Mouse (Mus musculus) embryonic facial prominence, embryonic 14.5 days (tissue): Measurements from ENCODE around the gene Sfxn5. TPM values are rescaled to one million over a fixed set of nuclear protein-coding genes. Genes with fewer than 3 reads are reported as not detected.

Experiments used
- ATAC-seq: fragments of 200-750 bp; cut with Nextera tagmentation; 2 replicates; pipeline ENCODE4 v1.8.0; 2017; ENCODE audit warnings: low read depth, moderate number of reproducible peaks, moderate TSS enrichment
- DNase-seq: peaks from one replicate; pipeline ENCODE4 v3.0.0-alpha.2; 2015; ENCODE audit warnings: low spot score
- H3K27ac ChIP-seq: fragments of 300-500 bp; sonication (generic); replicated peaks from 2 replicates; pipeline ENCODE4 v1.5.1; 2014; ENCODE audit warnings: low read depth, mild to moderate bottlenecking, low read length, moderate library complexity
- H3K27me3 ChIP-seq: fragments of 300-500 bp; sonication (generic); replicated peaks from 2 replicates; pipeline ENCODE4 v1.6.1; 2014; ENCODE audit warnings: low read length; ENCODE audit not compliant: control insufficient read depth, insufficient read depth
- H3K36me3 ChIP-seq: fragments of 300-500 bp; sonication (generic); 2 replicates; pipeline ENCODE4 v1.6.1; 2014; ENCODE audit warnings: low read length, mixed read lengths; ENCODE audit not compliant: control insufficient read depth, insufficient read depth
- H3K4me1 ChIP-seq: fragments of 300-500 bp; sonication (generic); 2 replicates; pipeline ENCODE4 v1.6.1; 2014; ENCODE audit warnings: antibody characterized with exemption, low read length; ENCODE audit not compliant: control insufficient read depth, insufficient read depth
- H3K4me2 ChIP-seq: fragments of 300-500 bp; sonication (generic); 2 replicates; pipeline ENCODE4 v1.6.1; 2014; ENCODE audit warnings: low read depth, mild to moderate bottlenecking, low read length, moderate library complexity, mixed read lengths
- H3K4me3 ChIP-seq: fragments of 300-500 bp; sonication (generic); 2 replicates; pipeline ENCODE4 v1.5.1; 2014; ENCODE audit warnings: low read depth, mild to moderate bottlenecking, low read length
- H3K9ac ChIP-seq: fragments of 300-500 bp; sonication (generic); 2 replicates; pipeline ENCODE4 v1.6.1; 2014; ENCODE audit warnings: low read depth, mild to moderate bottlenecking, low read length, moderate library complexity, mixed read lengths
- H3K9me3 ChIP-seq: fragments of 300-500 bp; sonication (generic); 2 replicates; pipeline ENCODE4 v1.6.1; 2016; ENCODE audit warnings: low read length; ENCODE audit not compliant: control insufficient read depth
- whole genome bisulfite sequencing: fragments of 180-500 bp; shearing (Covaris S2); extraction: QIAGEN DNeasy Blood & Tissue Kit; methylation state at CpG from one replicate; pipeline ENCODE4 v1.1.7; 2014; 5-methylcytosine and 5-hydroxymethylcytosine counted together
- polyA plus RNA-seq: library from polyadenylated mRNA; unstranded; fragments of >200 nt; fragmentation: Nextera tagmentation; extraction: Ambion mirVana; gene quantifications from 2 replicates; pipeline ENCODE4 v1.2.1, GENCODE M21; 2014

Sfxn5 gene
- polyA plus RNA-seq, 1 experiment from 2014 or later, result 6.7 TPM

DNA sequence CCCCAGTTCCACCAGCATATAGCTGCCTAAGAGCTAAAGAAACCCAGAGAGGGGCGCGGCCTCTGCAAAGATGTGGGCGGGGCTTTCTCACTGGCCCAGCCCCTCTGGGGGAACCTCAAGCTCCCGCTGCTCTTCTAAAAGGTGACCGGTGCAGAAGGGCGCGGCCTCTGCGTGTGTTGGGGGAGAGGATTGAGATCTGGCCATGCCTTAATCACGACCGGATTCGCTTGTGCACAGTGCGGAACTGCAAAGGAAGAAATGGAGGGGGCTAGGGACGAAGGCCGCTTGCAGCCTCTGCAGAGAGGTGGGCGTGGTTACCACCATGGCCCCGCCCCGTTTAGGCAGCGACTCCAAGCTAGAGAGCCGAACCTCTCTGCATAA is 41.5 kb upstream of the Sfxn5 start:
- peak overlapping the region; percentile 47; the same call in 1 of the 2 replicates for H3K9ac ChIP-seq
- WGBS, result 2% methylated on average over 15 of the region's 19 CpGs

GRCm38 (mm10) chr6:85373951-85374733 is 40.9 kb upstream of the Sfxn5 start, which contains the start of gene Rab11fip5:
Gene Rab11fip5 (minus strand): TSS chr6:85374634.
- ATAC-seq, result peak; percentile 16
- Histone ChIP-seq H3K4me1 (peaks cover 25% of the 10 kb centered on the region), H3K36me3 (no peaks in the 10 kb centered on the region), H3K4me3 (peak within 1 kb of the TSS; percentile 84), H3K9ac (peak within 1 kb of the TSS; percentile 88), H3K4me2 (peak within 1 kb of the TSS; percentile 79), H3K27me3 (no peaks in the 10 kb centered on the region), H3K9me3 (no peaks in the 10 kb centered on the region), H3K27ac (peak within 1 kb of the TSS; percentile 63; the same call in 1 of the 2 replicates)
- under 1% methylated on average over 51 of the region's 80 CpGs for WGBS
- no peak for DNase-seq

More for the DNA sequence above, 41.5 kb upstream of the Sfxn5 start:
- Histone ChIP-seq H3K4me3 (peak overlapping the region; percentile 84), H3K9me3 (no peaks in the 10 kb centered on the region), H3K4me2 (peak overlapping the region; percentile 79), H3K27me3 (no peaks in the 10 kb centered on the region), H3K27ac (no peak overlapping the region), H3K36me3 (no peaks in the 10 kb centered on the region), H3K4me1 (peaks cover 19% of the 10 kb centered on the region)
- peak; percentile 97 for ATAC-seq
- DNase-seq, result peak; percentile 99

GRCm38 (mm10) chr6:85373066-85373860 is 40.0 kb upstream of the Sfxn5 start:
- no peaks in the 10 kb centered on the region for H3K27me3 ChIP-seq
- no peaks in the 10 kb centered on the region for H3K36me3 ChIP-seq
- no peaks in the 10 kb centered on the region for H3K9me3 ChIP-seq
- ATAC-seq (no peak), DNase-seq (no peak)
- H3K9ac ChIP-seq, result peak overlapping the region; percentile 88
- H3K4me1 ChIP-seq, result peaks cover 32% of the 10 kb centered on the region
- no peak overlapping the region for H3K27ac ChIP-seq
- peak overlapping the region; percentile 79 for H3K4me2 ChIP-seq
- 82% methylated on average over 10 of the region's 10 CpGs for WGBS
- peak overlapping the region; percentile 84 for H3K4me3 ChIP-seq

DNA sequence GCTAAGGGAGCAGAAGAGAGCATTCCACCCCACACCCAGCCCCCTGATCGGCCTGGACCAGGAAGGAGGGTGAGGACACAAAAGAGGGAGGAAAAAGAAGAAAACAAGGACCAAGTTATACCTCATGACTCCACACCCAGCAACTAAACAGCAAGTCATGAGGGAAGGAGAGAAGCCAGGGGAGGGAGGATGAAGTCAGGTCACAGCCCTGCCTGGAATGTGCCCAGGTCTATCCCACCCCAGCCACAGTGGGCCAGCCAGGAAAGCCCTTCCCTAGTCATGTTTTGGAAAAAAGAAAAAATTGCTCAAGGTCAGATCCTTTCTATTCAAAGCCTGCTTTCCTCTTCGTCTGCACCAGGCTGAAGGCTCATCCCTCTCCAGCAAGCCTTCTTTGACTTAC is 39.3 kb upstream of the Sfxn5 start:
- Histone ChIP-seq H3K4me2 (peak overlapping the region; percentile 79), H3K9me3 (no peaks in the 10 kb centered on the region), H3K9ac (peak overlapping the region; percentile 35; the same call in 1 of the 2 replicates), H3K27ac (no peak overlapping the region), H3K4me1 (peaks cover 32% of the 10 kb centered on the region), H3K36me3 (no peaks in the 10 kb centered on the region), H3K4me3 (0 out of 2 replicates have a peak overlapping the region, but pooled peaks have one; percentile 84), H3K27me3 (no peaks in the 10 kb centered on the region)
- no peak for ATAC-seq
- WGBS, result 71% methylated on average over 2 of the region's 2 CpGs
- DNase-seq, result no peak

GRCm38 (mm10) chr6:85371859-85372405 is 38.7 kb upstream of the Sfxn5 start:
- no peaks in the 10 kb centered on the region for H3K36me3 ChIP-seq
- H3K4me1 ChIP-seq, result peaks cover 35% of the 10 kb centered on the region
- H3K9me3 ChIP-seq, result no peaks in the 10 kb centered on the region
- H3K27ac ChIP-seq, result no peak overlapping the region
- peak overlapping the region; percentile 79 for H3K4me2 ChIP-seq
- 64% methylated on average over 6 of the region's 6 CpGs for WGBS
- DNase-seq (no peak), ATAC-seq (no peak)
- 0 out of 2 replicates have a peak overlapping the region, but pooled peaks have one; percentile 35 for H3K9ac ChIP-seq
- H3K4me3 ChIP-seq, result no peak overlapping the region
- H3K27me3 ChIP-seq, result no peaks in the 10 kb centered on the region

DNA sequence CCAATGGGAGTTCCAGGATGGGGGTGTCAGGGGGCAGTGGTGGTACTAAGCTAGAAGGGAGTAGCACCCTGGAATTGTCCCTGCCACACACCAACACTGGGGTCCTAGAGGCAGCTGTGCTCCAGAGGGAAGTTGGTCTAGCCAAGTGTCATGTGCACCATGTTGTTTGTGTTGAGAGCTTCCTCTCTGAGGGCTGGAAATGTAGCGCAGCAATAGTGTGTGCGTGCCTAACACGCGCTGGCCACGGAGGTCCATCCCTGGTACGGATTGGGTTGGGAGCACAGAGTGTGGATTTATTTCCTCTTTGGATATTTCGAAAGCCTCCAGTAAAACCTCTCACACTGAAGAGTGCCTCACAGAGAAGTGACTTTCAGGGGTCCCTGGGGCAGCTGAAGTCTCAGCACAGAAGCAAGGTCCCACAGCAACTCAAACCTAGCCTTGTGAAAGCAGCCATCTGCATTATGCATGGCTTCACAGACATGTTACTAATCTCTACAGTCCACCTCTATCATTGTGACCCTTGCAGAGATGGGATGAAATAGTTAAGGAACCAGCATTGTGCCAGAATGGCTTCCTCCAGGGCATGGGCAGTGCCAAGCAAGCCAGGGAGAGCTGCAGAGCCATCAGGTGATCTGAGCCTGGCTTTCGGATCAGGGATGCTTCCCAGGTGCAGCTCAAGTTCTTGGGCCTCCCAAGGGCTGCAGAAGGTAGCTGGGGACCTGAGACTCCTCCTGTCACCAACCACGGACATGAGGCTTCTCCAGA is 37.6 kb upstream of the Sfxn5 start:
- H3K4me2 ChIP-seq, result no peak overlapping the region
- DNase-seq (no peak), ATAC-seq (no peak)
- no peak overlapping the region for H3K4me3 ChIP-seq
- no peaks in the 10 kb centered on the region for H3K36me3 ChIP-seq
- H3K9ac ChIP-seq, result no peak overlapping the region
- 92% methylated on average over 9 of the region's 9 CpGs for WGBS
- no peak overlapping the region for H3K27ac ChIP-seq
- no peaks in the 10 kb centered on the region for H3K27me3 ChIP-seq
- H3K9me3 ChIP-seq, result no peaks in the 10 kb centered on the region
- H3K4me1 ChIP-seq, result peaks cover 40% of the 10 kb centered on the region

DNA sequence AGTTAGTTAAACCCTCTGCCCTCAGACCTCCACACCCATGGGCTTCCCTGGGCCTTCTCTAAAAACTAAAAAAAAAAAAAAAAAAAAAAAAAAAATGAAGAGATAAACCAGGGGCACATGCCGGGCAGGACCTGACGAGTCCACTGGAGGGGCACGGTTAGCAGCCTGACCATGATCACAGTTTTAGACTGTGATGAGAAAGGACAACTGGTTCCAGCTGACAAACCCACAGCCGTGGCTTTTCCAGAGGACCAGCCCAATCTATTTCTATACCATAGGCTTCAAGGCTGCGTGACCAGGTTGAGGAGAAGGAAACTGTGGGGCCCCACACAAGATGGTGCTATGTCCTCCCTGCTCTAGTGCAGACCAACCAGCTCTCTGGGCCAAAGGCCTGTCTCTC is 36.8 kb upstream of the Sfxn5 start:
- WGBS, result 83% methylated on average over 5 of the region's 5 CpGs
- H3K27me3 ChIP-seq, result no peaks in the 10 kb centered on the region
- no peak overlapping the region for H3K4me3 ChIP-seq
- no peaks in the 10 kb centered on the region for H3K36me3 ChIP-seq
- ATAC-seq, result no peak
- no peak for DNase-seq
- no peak overlapping the region for H3K4me2 ChIP-seq
- H3K4me1 ChIP-seq, result peaks cover 40% of the 10 kb centered on the region
- H3K27ac ChIP-seq, result 0 out of 2 replicates have a peak overlapping the region, but pooled peaks have one; percentile 44
- H3K9ac ChIP-seq, result no peak overlapping the region
- H3K9me3 ChIP-seq, result no peaks in the 10 kb centered on the region
